Mouse (Mus musculus) lung, postnatal 0 days (tissue): ENCODE measurements around the gene Gucy2c. TPM values are rescaled to one million over a fixed set of nuclear protein-coding genes. Genes with fewer than 3 reads are reported as not detected.
A peak's percentile ranks its signal among the peaks of the same experiment; 100 is the strongest.

Experiments used
- ATAC-seq: fragments of 200-750 bp; cut with Nextera tagmentation; 2 replicates; pipeline ENCODE4 v1.8.0; 2017; ENCODE audit warnings: moderate library complexity
- DNase-seq: peaks from one replicate; pipeline ENCODE4 v3.0.0-alpha.2; 2016; ENCODE audit warnings: low spot score
- H3K27ac ChIP-seq: fragments of 300-500 bp; sonication (generic); 2 replicates; pipeline ENCODE4 v1.5.1; 2014; ENCODE audit warnings: antibody characterized with exemption, mild to moderate bottlenecking, low read length, mixed read lengths
- H3K27me3 ChIP-seq: fragments of 300-500 bp; sonication (generic); replicated peaks from 2 replicates; pipeline ENCODE4 v1.6.1; 2014; ENCODE audit warnings: low read length, mixed read lengths; ENCODE audit not compliant: insufficient read depth
- H3K36me3 ChIP-seq: fragments of 300-500 bp; sonication (generic); 2 replicates; pipeline ENCODE4 v1.6.1; 2014; ENCODE audit warnings: low read length, mixed read lengths; ENCODE audit not compliant: insufficient read depth
- H3K4me1 ChIP-seq: fragments of 300-500 bp; sonication (generic); 2 replicates; pipeline ENCODE4 v1.6.1; 2014; ENCODE audit warnings: antibody characterized with exemption, low read depth, low read length, mixed read lengths; ENCODE audit not compliant: insufficient read depth
- H3K4me2 ChIP-seq: fragments of 300-500 bp; sonication (generic); replicated peaks from 2 replicates; pipeline ENCODE4 v1.6.1; 2014; ENCODE audit warnings: low read depth, mild to moderate bottlenecking, low read length, moderate library complexity, mixed read lengths
- H3K4me3 ChIP-seq: fragments of 300-500 bp; sonication (generic); 2 replicates; pipeline ENCODE4 v1.5.1; 2014; ENCODE audit warnings: low read depth, low read length
- H3K9ac ChIP-seq: fragments of 300-500 bp; sonication (generic); replicated peaks from 2 replicates; pipeline ENCODE4 v1.6.1; 2014; ENCODE audit warnings: low read depth, mild to moderate bottlenecking
- H3K9me3 ChIP-seq: fragments of 300-500 bp; sonication (generic); 2 replicates; pipeline ENCODE4 v1.6.1; 2016; ENCODE audit warnings: low read length, mixed read lengths
- CTCF ChIP-seq: IDR thresholded peaks from 2 replicates; pipeline ENCODE4 v1.5.1; 2016; ENCODE audit warnings: antibody characterized with exemption, mild to moderate bottlenecking
- EP300 ChIP-seq: IDR thresholded peaks from 2 replicates; pipeline ENCODE4 v1.6.1; 2016; ENCODE audit warnings: antibody characterized with exemption, mild to moderate bottlenecking, control low read depth
- WGBS: fragments of 180-500 bp; shearing (Covaris S2); extraction: QIAGEN DNeasy Blood & Tissue Kit; methylation state at CpG from one replicate; pipeline ENCODE4 v1.1.7; 2014; 5-methylcytosine and 5-hydroxymethylcytosine counted together
- polyA plus RNA-seq: library from polyadenylated mRNA; unstranded; fragments of >200 nt; fragmentation: Nextera tagmentation; extraction: Ambion mirVana; gene quantifications from 2 replicates; pipeline ENCODE4 v1.2.1, GENCODE M21; 2015

The Gucy2c gene
- polyA plus RNA-seq, 1 experiment from 2014 or later, result 0.11 TPM

DNA sequence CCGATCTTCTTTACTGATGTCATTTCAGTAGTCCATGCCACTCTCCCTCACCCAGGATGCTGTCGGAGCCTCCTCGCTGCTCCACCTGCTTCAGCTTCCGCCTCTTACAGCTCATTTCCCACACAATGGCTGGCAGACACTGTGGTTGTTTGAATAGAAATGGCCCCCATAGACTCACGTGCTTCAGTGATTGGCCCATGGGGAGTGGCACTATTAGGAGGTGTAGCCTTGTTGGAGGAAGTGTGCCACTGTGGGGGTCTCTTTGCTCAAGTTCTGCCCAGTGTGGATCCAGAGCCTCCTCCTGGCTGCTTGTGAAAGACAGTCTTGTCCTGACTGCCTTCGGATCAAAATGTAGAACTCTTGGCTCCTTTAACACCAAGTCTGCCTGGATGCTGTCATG, 14.3 kb upstream of the Gucy2c start:
- no peak overlapping the region for H3K9ac ChIP-seq
- TF ChIP-seq EP300 (no peak), CTCF (no peak)
- WGBS, result 57% methylated on average over 6 of the region's 6 CpGs
- no peak overlapping the region for H3K4me3 ChIP-seq
- H3K4me2 ChIP-seq, result no peak overlapping the region
- DNase-seq (no peak), ATAC-seq (no peak)
- no peaks in the 10 kb centered on the region for H3K9me3 ChIP-seq
- H3K4me1 ChIP-seq, result no peaks in the 10 kb centered on the region; the same call in 1 of the 2 replicates
- H3K27ac ChIP-seq, result no peak overlapping the region
- H3K27me3 ChIP-seq, result no peaks in the 10 kb centered on the region
- no peaks in the 10 kb centered on the region for H3K36me3 ChIP-seq

DNA sequence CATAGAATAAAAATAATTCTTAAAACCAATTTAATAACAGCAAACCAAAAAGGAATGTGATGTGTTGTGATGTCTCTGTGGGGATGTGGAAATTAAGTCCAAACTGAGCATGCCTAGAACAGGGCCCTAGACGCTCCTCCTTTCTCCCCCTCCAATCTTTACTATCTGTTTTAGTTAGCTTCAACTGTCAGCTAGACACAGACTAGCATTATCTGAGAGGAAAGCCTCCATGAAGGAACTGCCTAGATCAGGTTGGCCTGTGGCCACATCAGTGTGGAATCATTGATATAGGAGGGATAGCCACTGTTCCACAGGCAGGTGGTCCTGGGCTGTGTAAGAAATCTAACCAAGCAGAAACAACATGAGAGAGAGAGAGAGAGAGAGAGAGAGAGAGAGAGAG, 13.5 kb upstream of the Gucy2c start:
- Histone ChIP-seq H3K9me3 (no peaks in the 10 kb centered on the region), H3K9ac (no peak overlapping the region), H3K4me3 (no peak overlapping the region), H3K4me1 (no peaks in the 10 kb centered on the region; the same call in 1 of the 2 replicates), H3K27ac (no peak overlapping the region), H3K27me3 (no peaks in the 10 kb centered on the region), H3K36me3 (no peaks in the 10 kb centered on the region), H3K4me2 (no peak overlapping the region)
- DNase-seq, result no peak
- no peak for ATAC-seq
- WGBS, result 58% methylated on average over 1 of the region's 1 CpGs
- TF ChIP-seq CTCF, result no peak
- no peak for TF ChIP-seq EP300

DNA sequence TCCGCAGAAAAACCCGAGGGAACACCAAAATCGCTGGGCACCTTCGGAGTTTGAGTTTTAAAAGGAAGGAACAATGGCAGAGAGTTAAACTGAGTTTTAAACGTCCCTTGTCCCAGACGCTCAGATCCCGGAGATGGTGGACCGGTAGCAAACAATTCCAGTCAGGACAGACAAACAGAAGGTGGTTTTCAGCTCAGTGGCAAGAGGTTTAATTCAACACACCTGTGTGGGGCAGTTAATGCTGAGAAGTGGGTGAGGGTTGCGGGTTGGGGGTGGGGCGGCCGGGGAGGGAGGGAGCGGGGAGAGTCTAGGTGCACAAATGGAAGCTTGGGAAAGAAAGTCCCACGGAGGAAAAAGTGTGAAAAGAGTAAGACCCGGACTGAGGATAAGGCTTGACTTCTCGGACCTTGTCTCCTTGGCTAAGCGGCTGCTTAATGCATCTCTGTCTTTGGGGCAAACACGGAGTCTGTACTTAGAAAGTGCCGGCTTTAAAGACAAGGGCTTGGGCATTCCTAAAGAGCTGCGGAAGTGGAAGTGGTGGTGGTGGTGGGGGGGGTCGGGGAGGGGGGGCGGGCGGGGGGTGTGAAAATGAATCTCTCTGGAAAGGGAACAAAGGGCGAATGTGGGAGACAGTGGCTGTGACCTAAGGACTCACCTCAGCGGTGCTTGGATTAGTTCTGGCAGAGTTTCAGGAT, 12.4 kb upstream of the Gucy2c start:
- no peak overlapping the region for H3K9ac ChIP-seq
- 0 out of 2 replicates have a peak, but pooled peaks have one; percentile 4 for ATAC-seq
- no peaks in the 10 kb centered on the region for H3K9me3 ChIP-seq
- no peak for TF ChIP-seq EP300
- no peak for TF ChIP-seq CTCF
- peak; percentile 35 for DNase-seq
- no peaks in the 10 kb centered on the region for H3K36me3 ChIP-seq
- H3K4me1 ChIP-seq, result peaks cover 3% of the 10 kb centered on the region; the same call in 1 of the 2 replicates
- no peaks in the 10 kb centered on the region for H3K27me3 ChIP-seq
- H3K4me2 ChIP-seq, result peak overlapping the region; percentile 82
- peak overlapping the region; percentile 40 for H3K4me3 ChIP-seq
- WGBS, result 2% methylated on average over 19 of the region's 24 CpGs
- no peak overlapping the region for H3K27ac ChIP-seq

DNA sequence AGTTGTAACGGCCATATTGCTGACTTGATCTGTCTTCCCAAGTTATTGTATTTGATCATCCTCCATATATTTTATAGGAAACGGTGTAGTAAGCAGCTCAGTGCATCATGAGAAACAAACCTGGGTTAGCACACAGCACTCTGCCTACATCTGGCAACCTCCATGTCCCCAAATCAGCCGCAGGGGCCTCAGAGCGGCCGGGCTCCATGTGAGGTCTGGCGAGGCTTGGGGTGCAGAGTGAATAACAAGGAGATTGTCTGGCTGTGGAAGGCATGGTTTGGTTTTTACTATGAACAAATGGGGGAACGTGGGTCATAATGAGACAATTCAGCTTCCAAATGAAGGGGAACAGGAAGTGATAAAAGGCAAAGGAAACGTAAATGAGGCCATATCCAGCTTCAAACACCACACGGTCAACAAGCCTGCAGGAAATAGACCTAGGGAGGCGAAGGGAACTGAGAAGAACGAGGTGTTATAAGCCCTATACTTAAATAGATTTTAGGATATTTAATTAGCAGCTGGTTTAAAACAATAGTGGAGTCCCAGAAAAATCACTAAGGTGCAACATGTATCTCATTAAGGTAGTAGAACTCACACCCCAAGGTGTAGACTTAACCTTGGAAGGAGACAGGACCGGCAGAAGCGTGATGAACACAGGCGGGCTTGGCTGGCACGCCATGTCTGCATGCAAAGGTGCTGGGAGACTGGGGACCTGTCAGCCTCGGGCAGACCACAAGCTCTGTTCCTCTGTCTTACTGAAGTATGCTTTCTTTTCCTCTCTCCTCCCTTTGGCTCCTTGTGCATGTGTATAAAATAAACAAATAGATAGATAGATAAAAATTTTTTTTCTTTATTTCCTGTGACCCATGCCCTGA, 11.6 kb upstream of the Gucy2c start:
- Histone ChIP-seq H3K36me3 (no peaks in the 10 kb centered on the region), H3K27me3 (no peaks in the 10 kb centered on the region), H3K27ac (no peak overlapping the region), H3K9me3 (no peaks in the 10 kb centered on the region), H3K4me1 (peaks cover 4% of the 10 kb centered on the region; the same call in 1 of the 2 replicates), H3K9ac (no peak overlapping the region), H3K4me2 (peak overlapping the region; percentile 82), H3K4me3 (peak overlapping the region; percentile 40)
- WGBS, result 26% methylated on average over 16 of the region's 16 CpGs
- no peak for ATAC-seq
- TF ChIP-seq EP300 (no peak), CTCF (no peak)
- DNase-seq, result no peak

DNA sequence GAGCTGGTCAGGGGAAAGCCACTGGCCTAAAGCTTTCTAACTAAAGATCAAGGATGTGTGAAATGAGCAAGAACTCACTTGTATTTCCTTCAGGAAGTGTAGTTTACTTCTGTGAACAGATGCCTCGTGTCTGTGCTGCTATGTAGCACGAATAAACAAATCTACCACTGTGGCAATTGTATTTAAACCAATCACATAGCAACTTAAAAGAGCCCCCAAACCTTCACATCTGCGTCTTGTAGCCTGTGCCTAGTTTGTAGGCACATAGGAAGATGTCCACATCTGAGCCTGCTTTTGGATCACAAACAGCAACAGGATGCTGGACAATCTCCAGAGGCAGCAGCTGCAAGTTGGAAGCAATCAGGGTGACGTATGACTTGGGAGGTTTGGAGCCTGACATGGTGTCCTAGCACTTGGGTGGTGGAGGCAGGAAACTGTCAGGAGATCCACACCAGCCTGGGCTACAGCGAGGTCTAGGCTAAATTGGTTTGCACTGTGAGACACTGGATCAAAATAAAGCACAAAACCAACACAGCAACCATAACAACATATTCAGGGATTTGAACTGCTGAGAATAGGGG, 7.9 kb upstream of the Gucy2c start:
- ATAC-seq (peak; percentile 91), DNase-seq (peak; percentile 94)
- no peaks in the 10 kb centered on the region for H3K27me3 ChIP-seq
- H3K9ac ChIP-seq, result no peak overlapping the region
- H3K4me3 ChIP-seq, result no peak overlapping the region
- peaks cover 4% of the 10 kb centered on the region; the same call in 1 of the 2 replicates for H3K4me1 ChIP-seq
- H3K27ac ChIP-seq, result peak overlapping the region; percentile 79
- H3K36me3 ChIP-seq, result no peaks in the 10 kb centered on the region
- WGBS, result 28% methylated on average over 5 of the region's 5 CpGs
- H3K4me2 ChIP-seq, result no peak overlapping the region
- no peaks in the 10 kb centered on the region for H3K9me3 ChIP-seq
- TF ChIP-seq EP300 (peak; percentile 80), CTCF (no peak)

DNA sequence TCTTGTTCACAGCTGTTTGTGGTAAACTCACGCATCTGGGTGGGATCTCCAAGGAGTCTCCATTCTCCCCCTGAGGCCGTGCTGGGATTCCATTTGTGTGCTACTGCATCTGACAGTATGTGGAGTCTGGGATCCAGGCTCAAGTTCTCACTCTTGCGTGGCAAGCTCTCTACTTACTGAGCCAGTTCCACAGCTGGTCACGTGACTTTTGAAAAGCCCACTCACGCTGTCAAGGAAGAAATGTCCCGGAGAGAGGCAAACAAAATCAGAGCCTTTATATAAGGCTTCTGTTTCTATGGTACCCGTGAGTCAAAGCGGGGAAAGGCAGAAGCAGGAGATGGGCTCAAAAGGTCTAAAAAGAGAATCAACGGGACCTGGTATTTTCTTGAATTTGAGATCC, 1.2 kb upstream of the Gucy2c start:
- Histone ChIP-seq H3K4me3 (no peak overlapping the region), H3K27ac (no peak overlapping the region), H3K4me1 (no peaks in the 10 kb centered on the region), H3K9me3 (no peaks in the 10 kb centered on the region), H3K36me3 (no peaks in the 10 kb centered on the region), H3K9ac (no peak overlapping the region), H3K4me2 (no peak overlapping the region), H3K27me3 (no peaks in the 10 kb centered on the region)
- no peak for TF ChIP-seq CTCF
- TF ChIP-seq EP300, result no peak
- WGBS, result 65% methylated on average over 9 of the region's 9 CpGs
- DNase-seq (no peak), ATAC-seq (no peak)
